Mouse (Mus musculus): Measurements from ENCODE around the gene Wap.
A peak's percentile ranks its signal among the peaks of the same experiment; 100 is the strongest.
"Not testable (repeated sequence)": the region's sequence is repeated elsewhere in the genome, so short reads cannot be mapped to it uniquely, and the experiment has no call there.

Gene Wap

DNA sequence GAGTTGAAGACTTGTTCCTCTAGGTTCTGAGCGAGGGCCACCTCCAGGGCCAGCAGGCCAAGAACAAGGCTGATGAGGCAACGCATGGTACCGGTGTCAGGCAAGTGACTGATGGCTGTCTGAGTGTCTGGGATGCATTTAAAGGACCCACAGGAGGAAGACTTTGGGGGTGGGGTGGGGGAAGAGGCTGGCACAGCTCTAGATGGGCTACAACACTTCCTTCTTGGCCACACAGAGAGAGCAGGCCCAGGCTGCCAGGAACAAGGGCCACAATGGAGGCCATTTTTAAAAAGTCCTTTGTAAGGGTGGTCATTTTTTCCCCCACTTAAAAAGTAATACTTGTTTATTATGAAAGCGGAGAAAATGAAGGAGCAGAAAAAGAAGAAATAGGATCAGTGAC lies at the start of gene Wap:
Gene Wap, minus strand, starts transcription at position 101 of the 400 bp plus-strand sequence.
- no peak for DNase-seq

DNA sequence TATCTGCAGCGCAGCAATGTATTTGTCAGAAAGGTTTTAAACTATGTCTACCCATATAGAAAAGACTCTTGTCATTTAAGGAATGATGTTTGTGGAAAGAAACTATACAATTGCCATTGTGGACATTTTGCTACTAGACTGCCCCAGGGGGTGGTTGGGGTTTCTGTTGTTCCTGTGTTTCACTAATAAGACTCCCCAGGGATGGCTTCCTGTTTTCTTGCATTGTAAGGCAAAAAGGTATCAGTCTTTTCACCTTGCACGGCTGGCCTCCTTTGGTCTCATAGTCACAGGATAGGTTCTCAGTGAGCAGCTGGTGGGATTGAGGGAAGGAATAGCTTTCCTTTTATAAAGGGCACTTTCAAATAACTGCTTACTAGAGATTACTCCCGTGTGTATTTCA lies 46.3 kb upstream of the Wap start:
- no peak for DNase-seq

DNA sequence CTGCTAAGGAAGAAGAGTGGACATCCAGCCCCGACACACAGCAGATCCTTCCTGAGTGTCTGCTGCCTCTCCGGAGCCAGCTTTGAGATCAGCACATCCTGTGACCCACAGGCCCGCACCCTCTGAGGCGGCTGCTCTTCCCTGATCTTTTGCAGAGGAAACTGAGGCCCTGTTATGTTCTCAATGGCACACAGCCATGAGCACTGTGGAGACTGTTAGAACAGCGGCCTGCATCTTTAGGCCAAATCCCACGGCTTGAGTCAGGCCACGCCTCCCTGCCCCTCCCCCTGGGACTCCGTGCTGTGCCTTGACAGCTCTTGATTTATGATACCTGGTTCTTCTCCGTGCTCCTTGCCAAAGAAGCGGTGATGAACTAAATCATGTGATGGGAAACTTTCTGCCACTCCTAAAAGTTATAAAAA lies 42.0 kb upstream of the Wap start:
- DNase-seq: no peak

GRCm38 (mm10) chr11:6679694-6680396 lies 41.4 kb upstream of the Wap start:
- no peak for DNase-seq

DNA sequence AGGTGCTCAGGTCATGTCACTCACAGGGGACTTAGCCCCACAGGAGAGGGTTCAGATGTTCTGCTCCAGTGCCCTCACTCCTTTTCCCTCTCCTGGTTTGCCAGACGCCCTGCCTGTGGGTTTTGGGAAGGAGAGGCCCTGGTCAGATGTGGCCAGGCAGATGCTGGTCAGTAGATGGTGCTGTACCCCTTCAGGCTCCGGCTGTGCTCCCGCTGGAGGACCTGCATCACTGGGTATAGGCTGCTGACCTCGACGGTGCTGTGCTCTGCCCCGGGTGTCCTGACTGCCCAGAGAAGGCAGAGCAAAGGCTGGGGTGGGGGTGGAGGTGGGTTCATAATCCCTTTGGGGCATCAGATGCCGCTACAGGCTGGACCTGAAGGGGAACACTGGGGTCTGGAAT lies 39.1 kb upstream of the Wap start:
- no peak for DNase-seq

DNA sequence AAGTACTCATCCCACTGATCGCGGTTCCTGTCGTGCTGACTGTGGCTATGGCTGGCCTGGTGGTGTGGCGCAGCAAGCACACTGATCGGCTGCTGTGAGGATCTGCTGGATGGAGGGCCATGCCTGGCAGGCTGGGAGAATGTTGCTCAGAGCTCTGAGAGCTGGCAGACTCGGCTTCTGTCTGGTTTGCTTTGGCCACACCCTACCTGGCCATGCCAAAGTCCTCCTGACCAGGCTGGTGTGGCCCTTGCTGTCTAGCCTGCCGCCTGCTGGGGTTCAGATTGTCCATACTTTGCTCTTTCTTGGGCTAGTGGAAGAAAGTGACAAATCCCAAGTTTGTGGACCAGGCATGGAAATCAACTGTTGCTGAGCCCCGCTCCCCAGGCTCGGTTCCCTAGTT lies 38.2 kb upstream of the Wap start:
- DNase-seq: no peak

DNA sequence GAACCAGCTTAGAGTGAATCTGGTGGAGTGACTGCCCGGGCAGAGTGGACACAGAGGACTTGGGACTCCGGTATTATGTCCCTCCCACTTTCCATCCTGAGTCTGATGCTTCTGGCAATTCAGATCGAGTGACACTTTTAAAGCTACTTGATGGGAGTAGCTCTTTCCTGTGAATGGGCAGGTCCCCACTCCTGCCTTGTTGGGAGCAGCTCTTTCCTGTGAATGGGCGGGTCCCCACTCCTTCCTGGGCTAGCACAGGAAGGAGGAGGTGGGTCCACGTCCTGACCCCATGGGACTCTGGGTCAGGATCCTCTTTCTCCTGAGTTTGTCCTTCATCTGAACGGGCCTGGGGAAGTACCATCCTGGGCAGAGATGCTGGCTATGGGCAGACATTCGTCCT lies 37.0 kb upstream of the Wap start:
- DNase-seq: no peak

DNA sequence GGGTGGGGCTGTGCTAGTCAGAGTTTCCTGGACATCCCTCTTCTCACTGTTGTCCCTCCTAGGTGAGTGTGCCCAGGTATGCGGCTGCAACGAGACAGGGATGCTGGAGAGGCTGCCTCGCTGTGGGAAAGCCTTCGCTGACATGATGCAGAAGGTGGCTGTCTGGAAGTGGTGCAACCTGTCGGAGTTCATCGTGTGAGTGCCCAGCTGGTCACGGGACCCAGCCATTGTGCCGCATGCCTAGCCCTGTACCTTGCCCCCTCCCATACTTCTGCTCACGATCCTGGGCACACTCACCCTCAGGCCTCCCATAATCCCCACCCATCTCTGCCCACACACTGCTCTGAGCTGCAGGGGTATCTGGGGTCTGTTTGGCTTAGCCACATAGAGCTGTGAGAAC lies 36.3 kb upstream of the Wap start:
- DNase-seq: no peak

DNA sequence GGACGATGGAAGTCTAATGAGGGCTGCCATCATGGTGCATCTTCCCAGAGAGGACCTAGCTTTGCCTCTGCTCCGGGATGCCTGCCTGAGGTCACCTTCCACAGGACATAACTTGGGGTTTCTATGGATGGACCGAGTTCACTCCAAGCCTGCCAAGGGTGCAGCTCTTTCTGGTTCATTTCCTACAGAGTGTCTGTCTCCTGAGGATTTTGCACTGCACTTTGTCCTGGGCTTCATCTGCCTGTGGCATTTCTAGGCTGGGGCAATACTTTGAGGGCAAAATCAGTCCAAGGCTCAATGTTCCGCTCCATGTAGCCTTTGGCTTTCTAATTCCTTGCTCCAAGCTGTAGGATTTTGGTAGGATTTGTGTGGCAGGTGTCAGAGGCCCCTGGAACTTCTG lies 32.4 kb upstream of the Wap start:
- DNase-seq: no peak

- no peak for DNase-seq
Measured at GRCm38 (mm10) chr11:6670044-6670443, 31.6 kb upstream of the Wap start.

- no peak for DNase-seq
Measured at GRCm38 (mm10) chr11:6669041-6669440, 30.6 kb upstream of the Wap start.

DNA sequence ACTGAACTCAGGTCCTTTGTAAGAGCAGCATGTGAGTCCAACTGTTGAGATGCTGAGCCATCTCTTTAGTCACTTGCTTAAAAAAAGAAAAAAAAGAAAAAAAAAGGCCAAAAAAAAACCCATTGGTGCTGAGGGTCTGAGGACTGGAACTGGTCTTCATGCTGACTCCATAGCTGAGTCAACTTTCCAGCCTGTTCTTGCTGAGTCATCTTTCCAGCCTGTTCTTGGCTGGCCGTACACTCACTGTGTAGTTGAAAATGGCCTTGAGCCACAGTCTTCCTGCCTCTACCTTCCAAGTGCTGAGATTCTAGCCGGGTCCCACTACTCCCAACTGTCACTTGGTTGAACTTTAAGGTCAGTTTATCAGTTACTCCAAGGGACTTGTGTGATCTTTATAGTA lies 28.2 kb upstream of the Wap start:
- DNase-seq: no peak

GRCm38 (mm10) chr11:6661206-6661605 lies 22.8 kb upstream of the Wap start:
- DNase-seq: no peak

- DNase-seq: no peak
Measured at GRCm38 (mm10) chr11:6658271-6658670, 19.8 kb upstream of the Wap start, which contains the start of gene Ramp3. TSS of gene Ramp3 (plus strand) at chr11:6658521.

DNA sequence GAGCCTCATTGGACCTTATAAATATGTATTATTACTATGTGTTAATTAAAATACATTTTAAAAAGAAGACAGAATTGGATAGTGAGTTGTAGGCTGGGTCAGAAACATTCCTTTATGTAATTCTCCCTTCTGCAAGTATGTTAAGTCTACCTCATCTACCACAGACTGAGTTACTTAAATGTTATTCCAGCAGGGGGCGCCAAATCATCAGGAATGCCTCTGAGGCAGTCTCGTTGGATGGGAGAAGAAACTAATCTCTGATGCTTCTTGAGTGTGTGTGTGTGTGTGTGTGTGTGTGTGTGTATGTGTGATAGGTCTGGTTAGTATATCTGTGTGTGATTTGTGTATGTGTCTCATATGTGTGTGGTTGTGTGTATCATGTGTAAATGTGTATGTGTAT lies 16.5 kb upstream of the Wap start:
- peak; percentile 82 for DNase-seq

DNA sequence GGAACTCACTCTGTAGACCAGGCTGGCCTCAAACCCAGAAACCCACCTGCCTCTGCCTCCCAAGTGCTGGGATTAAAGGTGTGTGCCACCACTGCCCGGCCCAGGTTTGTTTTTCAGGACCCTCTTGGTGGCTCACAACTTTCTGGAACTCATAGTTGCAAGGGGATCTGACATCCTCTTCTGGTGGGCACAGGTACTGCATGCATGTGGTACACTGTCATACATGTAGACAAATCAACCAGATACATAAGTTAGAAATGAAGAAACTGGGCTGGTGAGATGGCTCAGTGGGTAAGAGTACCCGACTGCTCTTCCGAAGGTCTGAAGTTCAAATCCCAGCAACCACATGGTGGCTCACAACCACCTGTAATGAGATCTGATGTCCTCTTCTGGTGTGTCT lies 14.5 kb upstream of the Wap start:
- DNase-seq: not testable (repeated sequence)

- DNase-seq: no peak
Measured at GRCm38 (mm10) chr11:6650519-6650918, 12.1 kb upstream of the Wap start.

DNA sequence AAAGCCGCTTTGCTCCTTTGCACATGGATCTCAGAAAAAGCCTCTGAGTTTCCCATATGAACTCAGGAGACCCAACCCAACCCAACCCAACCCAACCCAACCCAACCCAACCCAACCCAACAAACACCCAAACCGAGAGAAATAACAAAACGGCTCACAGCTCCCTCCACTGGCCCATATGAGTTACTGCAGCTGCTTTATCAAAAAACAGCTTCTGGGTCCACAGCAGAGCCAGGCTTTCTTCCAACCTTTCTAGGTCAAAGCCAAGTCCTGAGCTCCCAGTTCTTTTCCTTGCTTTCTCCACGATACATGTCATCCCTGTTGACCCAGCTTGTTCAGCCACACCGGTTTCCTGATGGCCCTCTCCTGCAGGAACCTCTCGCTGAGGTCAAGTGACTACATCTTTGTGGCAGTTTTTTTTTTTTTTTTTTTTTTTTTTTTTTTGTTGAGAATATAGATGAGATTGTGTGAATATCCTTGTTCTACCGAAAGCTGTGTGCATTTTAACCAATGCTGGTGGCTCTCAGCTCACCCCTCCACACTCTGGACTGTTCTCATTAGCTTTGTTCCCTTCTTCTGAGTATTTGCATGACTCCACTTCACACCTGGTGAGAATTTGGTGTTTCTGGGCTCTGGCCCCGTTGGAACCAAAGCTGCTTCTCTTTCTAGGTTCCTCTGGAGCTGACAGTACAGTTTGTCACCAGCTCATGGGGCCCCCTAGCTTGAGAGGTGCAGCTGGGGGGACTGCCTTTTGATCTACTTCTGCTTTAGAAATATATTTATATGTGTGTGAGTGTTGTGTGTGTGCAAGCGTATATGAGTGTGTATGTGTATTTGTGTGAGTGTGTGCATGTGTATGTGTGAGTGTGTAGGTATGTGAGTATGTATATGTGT lies 9.6 kb upstream of the Wap start:
- no peak for DNase-seq

GRCm38 (mm10) chr11:6644566-6644965 lies 6.1 kb upstream of the Wap start:
- DNase-seq: no peak

GRCm38 (mm10) chr11:6639072-6639471 lies 635 bp upstream of the Wap start:
- DNase-seq: no peak

GRCm38 (mm10) chr11:6636150-6636549 lies 2.3 kb downstream of the Wap start:
- no peak for DNase-seq

- no peak for DNase-seq
Measured at GRCm38 (mm10) chr11:6629655-6630054, 8.8 kb downstream of the Wap start.

GRCm38 (mm10) chr11:6628568-6628967 lies 9.9 kb downstream of the Wap start:
- peak; percentile 28 for DNase-seq

GRCm38 (mm10) chr11:6627731-6628130 lies 10.7 kb downstream of the Wap start:
- DNase-seq: no peak

Data from right cerebral cortex, adult 18-20 months (tissue).